Mouse (Mus musculus) spleen, adult 2 months (tissue): ENCODE results near the gene Qrich2.

Source experiments
- CTCF ChIP-seq: fragments of 200-500 bp; IDR thresholded peaks from 2 replicates; pipeline ENCODE4 v1.5.1; 2011; ENCODE audit warnings: mild to moderate bottlenecking, inconsistent platforms; ENCODE audit not compliant: insufficient read depth, insufficient read length, insufficient replicate concordance; ENCODE audit errors: extremely low read depth
- POLR2A ChIP-seq: fragments of 200-500 bp; IDR thresholded peaks from 2 replicates; pipeline ENCODE4 v1.6.1; 2011; ENCODE audit warnings: low read depth, low read length, inconsistent platforms

DNA sequence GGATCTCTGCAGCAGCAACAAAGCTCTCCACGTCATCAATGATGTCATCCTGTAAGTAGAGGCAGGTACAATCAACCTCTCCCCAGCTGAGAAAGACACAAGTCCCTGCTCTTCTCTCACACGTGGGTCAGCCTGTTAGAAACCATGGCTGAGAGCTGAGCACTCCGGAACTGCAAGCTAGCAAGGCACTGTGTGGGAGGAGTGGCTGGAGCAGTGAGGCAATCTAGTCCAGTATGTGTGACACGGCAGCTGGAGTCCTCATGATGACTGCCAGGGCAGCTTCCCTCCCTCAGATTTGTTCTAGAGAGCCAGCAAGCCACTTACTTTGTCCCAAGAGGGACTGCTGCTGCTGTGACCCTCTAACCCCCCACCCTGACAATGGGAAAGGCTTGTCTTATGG lies 6.2 kb upstream of the Qrich2 start:
- TF ChIP-seq CTCF (no peak), POLR2A (no peak)
